Mouse (Mus musculus) CD8-positive naive resting alpha-beta T cell, adult 2 months (primary cell): ENCODE measurements around the gene Trim54.
A peak's percentile ranks its signal among the peaks of the same experiment; 100 is the strongest.

ENCODE experiments used
- DNase-seq, 2 experiments: peaks; one replicate each; pipeline ENCODE4 v3.0.0; 2022; ENCODE audit warnings: low read depth in 2 of 2, low spot score in 2 of 2

Gene Trim54

DNA sequence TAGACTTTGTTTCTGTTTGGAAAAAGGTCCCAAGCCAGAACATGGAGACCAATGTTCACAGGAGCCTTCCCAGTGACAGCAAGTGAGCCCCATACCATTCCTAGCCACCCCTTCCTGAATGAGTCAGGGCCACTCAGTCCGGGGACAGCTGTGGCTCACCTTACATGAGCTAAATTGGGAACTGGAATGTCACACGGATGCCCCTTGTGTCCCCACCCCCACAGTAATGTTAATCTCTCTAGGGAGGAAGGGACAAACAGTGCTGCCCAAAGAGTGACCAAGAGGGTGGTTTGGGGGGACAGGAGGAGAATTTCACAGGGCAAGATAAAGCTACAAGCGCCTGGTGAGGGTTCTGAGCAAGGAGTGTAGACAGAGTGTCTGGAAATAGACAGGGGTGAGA is at the start of gene Trim54:
Gene Trim54, plus strand, starts transcription at position 359 of the 400 bp plus-strand sequence.
- DNase-seq = no peak

- no peak for DNase-seq
These were observed 46.7 kb upstream of the Trim54 start for GRCm38 (mm10) chr5:31069810-31070209.

DNA sequence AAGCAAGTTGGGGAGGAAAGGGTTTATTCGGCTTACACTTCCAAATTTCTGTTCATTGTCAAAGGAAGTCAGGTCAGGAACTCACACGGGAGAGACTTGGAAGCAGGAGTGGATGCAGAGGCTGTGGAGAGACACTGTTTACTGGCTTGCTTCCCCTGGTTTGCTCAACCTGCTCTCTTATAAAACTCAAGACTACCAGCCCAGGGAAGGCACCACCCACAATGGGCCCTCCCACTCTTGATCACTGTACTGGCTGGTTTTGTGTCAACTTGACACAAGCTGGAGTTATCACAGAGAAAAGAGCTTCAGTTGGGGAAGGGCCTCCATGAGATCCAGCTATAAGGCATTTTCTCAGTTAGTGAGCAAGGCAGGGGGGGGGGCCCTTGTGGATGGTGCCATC is 45.5 kb upstream of the Trim54 start:
- no peak for DNase-seq

DNA sequence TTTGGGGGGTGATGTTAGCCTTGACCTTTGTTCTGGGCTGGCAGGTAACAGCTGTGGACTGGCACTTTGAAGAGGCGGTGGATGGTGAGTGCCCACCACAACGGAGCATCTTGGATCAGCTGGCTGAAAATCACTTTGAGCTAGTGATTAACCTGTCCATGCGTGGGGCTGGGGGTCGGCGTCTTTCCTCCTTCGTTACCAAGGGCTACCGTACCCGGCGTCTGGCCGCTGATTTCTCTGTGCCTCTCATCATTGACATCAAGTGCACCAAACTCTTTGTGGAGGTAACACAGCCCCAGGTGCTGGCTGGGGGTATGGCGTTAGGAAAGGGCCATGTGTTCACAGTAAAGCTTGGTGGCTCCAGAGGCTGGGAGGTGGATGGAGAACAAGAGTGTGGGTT is 44.7 kb upstream of the Trim54 start:
- no peak for DNase-seq

DNA sequence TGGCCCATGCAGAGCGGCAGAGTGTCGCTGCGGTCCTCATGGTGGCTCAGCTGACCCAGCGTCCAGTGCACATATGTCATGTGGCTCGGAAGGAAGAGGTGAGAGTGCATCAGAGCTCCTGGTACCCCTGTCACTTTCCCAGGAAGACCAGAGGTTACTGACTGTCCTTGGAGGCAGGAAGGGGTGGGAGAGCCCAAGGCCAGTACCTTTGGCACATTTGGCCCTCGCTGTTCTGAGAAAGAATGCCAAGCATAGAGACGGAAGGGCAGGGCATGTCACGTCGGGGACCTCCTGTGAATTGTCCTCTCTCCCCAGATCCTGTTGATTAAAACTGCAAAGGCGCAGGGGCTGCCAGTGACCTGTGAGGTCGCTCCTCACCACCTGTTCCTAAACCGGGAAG is 43.3 kb upstream of the Trim54 start:
- DNase-seq = no peak

GRCm38 (mm10) chr5:31076346-31076745 is 40.2 kb upstream of the Trim54 start:
- no peak for DNase-seq

- no peak for DNase-seq
These were observed 36.3 kb upstream of the Trim54 start for GRCm38 (mm10) chr5:31080059-31080794.

DNA sequence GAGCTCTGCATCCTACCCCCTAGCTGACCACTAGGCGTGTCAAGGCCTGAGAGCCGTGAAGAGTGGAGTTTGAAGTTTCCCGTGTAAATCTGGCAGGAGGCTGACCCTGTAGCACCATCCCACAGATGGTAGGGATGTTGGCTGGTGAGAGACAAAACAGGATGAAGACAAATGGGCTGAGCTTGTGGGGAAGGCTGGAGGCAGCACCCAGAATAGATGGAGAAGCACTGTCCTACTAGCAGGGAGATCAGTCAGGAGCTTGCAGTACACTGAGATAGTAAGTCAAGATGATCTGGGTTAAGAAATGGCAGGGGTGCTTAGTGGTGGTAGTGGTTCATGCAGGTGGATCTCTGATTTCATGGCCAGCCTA is 35.7 kb upstream of the Trim54 start:
- no peak for DNase-seq

DNA sequence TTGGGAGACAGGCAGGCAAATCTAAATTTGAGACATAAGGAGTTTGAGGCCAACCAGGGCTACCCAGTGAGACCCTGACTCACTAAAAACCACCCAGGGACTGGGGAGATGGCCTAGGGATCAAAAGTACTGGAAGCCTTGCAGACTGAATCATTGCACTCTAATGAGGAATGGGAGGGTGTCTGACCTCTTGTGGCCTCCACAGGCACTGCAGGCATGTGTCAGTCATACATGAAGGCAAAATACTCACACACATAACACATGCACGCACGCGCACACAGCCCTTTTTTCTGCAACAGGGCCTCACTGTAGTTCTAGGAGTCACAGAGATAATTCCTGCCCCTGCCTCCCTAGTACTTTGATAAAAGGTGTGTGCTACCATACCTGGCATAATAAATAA is 35.1 kb upstream of the Trim54 start:
- peak; percentile 11 to 37 for DNase-seq

DNA sequence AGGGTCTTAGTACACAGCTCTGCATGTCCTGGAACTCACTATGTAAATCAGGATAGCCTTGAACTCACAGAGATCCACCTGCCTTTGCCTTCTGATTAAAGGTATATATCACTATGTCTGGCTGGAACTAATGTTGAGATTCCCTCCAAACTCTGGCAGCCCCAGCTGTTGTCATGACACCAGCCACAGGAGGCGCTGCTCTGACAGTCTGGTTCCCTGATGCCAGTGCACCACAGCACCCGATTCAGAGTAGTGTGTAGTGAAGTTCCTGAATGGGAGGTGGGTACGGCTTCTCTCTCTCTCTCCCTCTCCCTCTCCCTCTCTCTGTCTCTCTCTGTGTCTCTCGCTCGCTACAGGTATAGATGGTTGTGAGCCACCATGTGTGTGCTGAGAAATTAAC is 34.2 kb upstream of the Trim54 start:
- DNase-seq = peak; percentile 40 to 65

GRCm38 (mm10) chr5:31082935-31083625 is 33.4 kb upstream of the Trim54 start:
- no peak for DNase-seq

GRCm38 (mm10) chr5:31083949-31084348 is 32.6 kb upstream of the Trim54 start:
- no peak for DNase-seq

DNA sequence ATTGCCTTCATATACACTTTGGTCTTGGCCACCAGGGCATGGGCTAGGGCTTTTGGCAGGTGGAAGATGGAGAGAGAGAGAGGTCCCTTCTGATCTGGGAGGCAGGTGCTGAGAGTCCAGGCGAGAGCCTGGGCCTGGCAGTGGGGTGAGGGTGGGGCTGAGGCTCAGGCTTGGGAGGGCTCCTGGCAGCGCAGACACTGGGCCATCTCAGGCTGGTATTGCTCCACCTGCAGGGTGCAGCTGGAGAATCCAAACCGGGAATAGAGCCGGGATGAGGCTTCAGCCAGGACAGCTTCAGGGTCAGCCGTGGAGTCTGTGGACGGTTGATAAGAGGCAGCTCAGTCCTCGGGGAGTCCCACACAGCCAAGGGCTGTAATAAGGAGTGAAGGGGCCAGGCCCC is 29.9 kb upstream of the Trim54 start:
- DNase-seq = no peak

- no peak for DNase-seq
These were observed 29.4 kb upstream of the Trim54 start for GRCm38 (mm10) chr5:31087131-31087530.

- DNase-seq = no peak
These were observed 24.1 kb upstream of the Trim54 start for GRCm38 (mm10) chr5:31092231-31092975.

DNA sequence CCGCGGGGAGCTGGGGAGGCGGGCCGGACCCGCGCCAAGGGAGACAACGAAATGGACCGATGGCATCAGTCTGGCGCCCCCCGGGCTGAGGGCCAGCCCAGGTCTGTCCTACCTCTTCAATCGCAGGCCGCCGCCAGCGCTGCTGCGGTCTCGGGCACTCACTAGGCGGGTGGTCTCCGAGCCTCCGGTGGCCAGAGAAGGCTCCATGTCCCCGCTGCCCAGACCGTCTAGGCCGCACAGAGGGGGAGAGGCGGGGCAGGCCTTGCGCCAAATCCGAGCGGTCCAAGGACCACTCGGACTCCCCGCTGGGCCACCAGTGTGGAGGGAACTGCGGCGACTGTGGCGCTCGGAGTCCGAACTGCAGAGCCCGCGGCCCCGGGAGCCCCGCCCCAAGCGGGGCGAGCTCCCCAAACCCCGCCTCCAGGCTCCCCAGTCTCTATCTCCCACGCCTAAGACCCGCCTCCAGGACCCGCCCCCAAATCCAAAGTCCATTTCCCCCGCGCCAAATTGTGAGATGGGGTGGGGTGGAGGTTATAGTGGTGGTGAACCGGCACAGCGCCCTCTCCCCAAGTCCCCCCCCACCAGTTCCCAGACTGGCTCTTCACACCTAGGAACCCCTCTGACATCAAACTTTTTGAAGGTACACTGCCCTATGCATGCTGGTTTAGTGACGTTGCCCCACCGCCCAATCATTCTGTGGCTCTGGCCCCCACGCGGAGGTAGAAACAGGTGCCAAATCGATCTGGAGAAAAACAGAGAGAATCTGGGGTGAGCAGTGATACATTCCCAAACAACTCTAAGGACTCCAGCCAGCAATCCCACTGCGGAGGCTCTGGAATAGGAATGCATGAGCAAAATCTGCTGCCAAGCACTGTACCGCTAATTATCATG is 23.1 kb upstream of the Trim54 start:
- peak in 1 of 2 experiments; percentile 12 for DNase-seq

DNA sequence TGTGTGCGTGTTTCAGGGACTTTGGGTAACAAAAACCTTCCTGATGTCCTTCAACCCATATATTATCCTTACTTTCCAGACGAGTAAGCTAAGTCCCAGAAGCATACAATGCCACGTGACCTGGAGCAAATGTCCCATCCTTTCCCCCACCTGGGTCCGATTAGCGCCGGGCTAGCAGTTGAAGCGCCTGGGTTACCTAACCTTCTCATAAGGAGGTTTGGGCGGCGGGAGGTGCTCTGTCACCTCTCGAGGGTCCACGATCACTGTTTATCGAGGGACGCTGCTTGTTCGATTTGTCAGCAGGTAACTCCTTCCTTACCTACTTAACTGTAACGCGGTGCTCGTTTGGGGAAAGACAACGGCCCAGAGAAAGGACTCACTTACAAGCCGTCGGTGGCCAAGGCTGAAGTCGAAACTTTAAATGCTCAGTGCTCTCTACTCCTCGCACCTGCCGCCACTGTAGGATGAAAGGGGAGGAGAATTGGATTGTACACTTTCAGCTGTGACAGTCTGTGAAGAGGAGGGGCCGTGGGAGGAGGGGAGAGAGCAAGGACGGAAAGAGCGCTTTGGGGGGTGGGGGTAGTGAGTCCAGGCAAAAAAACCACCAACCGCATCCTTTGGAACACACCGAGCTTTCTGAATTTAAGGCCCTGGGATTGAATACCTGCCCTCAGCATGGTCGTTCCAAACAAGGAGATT is 22.3 kb upstream of the Trim54 start:
- DNase-seq = peak in 1 of 2 experiments; percentile 4

- DNase-seq = peak; percentile 47 to 57
These were observed 21.5 kb upstream of the Trim54 start for GRCm38 (mm10) chr5:31094799-31095691.

GRCm38 (mm10) chr5:31095711-31096480 is 20.6 kb upstream of the Trim54 start:
- DNase-seq = no peak
